Mouse (Mus musculus) colon, adult 2 months (tissue): ENCODE results near the gene Unc119. TPM values are rescaled to one million over a fixed set of nuclear protein-coding genes. Genes with fewer than 3 reads are reported as not detected.

Experiments used
- polyA plus RNA-seq: library from polyadenylated mRNA; depleted of rRNA; stranded (reverse); fragments of >200 nt; gene quantifications from 2 replicates; pipeline ENCODE4 v1.2.3, GENCODE M21; 2012; rRNA removed

Unc119 gene
- 90.9 and 94.8 TPM in 2 replicates for polyA plus RNA-seq

GRCm38 (mm10) chr11:78343381-78344327 is at the start of gene Unc119:
Gene Unc119 (plus strand): TSS chr11:78343482.

GRCm38 (mm10) chr11:78301357-78302084 is 41.8 kb upstream of the Unc119 start, which contains the start of gene Spag5:
Gene Spag5 (plus strand): TSS chr11:78301529.

DNA sequence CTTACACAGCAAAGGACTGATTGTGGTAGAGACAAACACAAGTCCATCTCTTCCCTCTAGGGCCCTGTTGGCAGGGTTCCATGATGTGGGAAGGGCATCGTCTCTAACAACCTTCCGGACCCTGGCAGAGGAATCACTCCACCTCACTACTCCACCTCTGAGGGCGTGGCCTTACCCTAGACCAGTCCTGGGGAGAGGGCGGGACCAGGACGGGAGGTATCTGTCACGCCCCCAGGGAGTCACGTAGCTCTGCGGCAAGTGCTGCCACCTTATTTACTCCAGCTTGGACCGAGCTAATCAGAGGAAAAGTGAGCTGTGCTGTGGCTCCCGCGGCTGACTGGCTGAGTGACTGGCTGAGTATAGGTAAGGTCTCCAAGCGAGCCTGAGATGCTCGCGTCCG is 20.4 kb upstream of the Unc119 start, which contains the start of gene Aldoc:
TSS of gene Aldoc (plus strand) at position 109 of the 400 bp plus-strand sequence.

DNA sequence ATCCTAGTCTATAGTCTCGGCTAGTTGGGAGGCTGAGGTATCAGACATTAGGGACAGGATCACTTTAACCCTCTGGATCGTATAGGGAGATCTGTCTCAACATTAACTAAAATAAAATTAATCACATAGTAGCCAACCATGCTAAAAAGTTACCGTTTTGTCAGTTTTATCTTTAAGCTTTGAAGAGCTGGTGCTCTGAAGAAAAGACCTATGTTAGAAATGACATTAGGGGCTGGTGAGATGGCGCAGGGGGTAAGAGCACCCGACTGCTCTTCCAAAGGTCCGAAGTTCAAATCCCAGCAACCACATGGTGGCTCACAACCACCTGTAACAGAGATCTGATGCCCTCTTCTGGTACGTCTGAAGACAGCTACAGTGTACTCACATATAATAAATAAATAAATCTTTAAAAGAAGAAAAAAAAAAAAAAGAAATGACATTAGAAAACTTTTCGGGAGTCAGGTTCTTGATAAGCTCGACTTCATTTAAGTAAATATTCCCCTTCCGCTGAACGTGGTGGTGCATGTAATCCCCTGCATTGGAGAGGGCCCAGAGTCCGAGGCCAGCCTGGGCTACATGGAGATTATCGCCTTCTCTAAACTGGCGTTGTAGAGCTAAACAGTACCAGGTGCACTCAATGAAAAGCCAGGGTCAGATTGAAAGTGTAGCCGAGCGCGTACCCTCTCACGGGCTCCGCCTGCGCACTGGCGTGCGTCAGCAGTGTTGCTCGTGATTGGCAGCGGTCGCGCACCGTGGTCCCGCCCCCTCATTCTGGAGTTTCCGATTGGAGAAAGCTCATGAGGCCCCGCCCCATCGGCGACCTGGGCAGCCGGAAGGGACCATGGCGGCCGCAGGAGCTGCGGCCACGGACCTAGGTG is 15.4 kb upstream of the Unc119 start, which contains the start of gene Pigs:
TSS of gene Pigs (plus strand) at position 782 of the 878 bp plus-strand sequence.

GRCm38 (mm10) chr11:78386508-78387043 is 43.3 kb downstream of the Unc119 start, which contains the start of gene Foxn1:
Gene Foxn1 (minus strand): TSS chr11:78386558.

Other genes with a start within 250 kb of the Unc119 start
- gene Fam222b, start 248.8 kb upstream of the Unc119 start, polyA plus RNA-seq: 14.6 and 14.8 TPM in 2 replicates
- 141 and 147 TPM in 2 replicates for gene Traf4, start 177.9 kb upstream of the Unc119 start, polyA plus RNA-seq
- gene Nek8, start 166.8 kb upstream of the Unc119 start, polyA plus RNA-seq: 22.3 and 22.8 TPM in 2 replicates
- 42.4 and 46.5 TPM in 2 replicates for gene Tlcd1, start 166.8 kb upstream of the Unc119 start, polyA plus RNA-seq
- gene Rpl23a, start 159.9 kb upstream of the Unc119 start, polyA plus RNA-seq: 91.3 and 145 TPM in 2 replicates
- gene Rab34, start 155.1 kb upstream of the Unc119 start, polyA plus RNA-seq: 29.9 and 32.3 TPM in 2 replicates
- gene Proca1, start 150.1 kb upstream of the Unc119 start, polyA plus RNA-seq: 0.30 and 0.80 TPM in 2 replicates
- gene Sdf2, start 97.7 kb upstream of the Unc119 start, polyA plus RNA-seq: 109 and 111 TPM in 2 replicates
- 17.3 and 23.4 TPM in 2 replicates for gene Supt6, start 97.5 kb upstream of the Unc119 start, polyA plus RNA-seq
- 65.5 and 85.1 TPM in 2 replicates for gene 2610507B11Rik, start 81.7 kb upstream of the Unc119 start, polyA plus RNA-seq
- gene BC030499, start 52.6 kb upstream of the Unc119 start, polyA plus RNA-seq: 0.22 and 0.34 TPM in 2 replicates
- 8.6 and 9.4 TPM in 2 replicates for gene Spag5, start 42.0 kb upstream of the Unc119 start, polyA plus RNA-seq
- gene Aldoc, start 20.5 kb upstream of the Unc119 start, polyA plus RNA-seq: 16.8 and 18.5 TPM in 2 replicates
- 96.0 and 116 TPM in 2 replicates for gene Pigs, start 15.1 kb upstream of the Unc119 start, polyA plus RNA-seq
- gene Foxn1, start 43.1 kb downstream of the Unc119 start, polyA plus RNA-seq: 0.86 and 1.3 TPM in 2 replicates
- gene Slc13a2, start 78.7 kb downstream of the Unc119 start, polyA plus RNA-seq: 243 and 292 TPM in 2 replicates
- 56.5 and 74.1 TPM in 2 replicates for gene Slc46a1, start 122.2 kb downstream of the Unc119 start, polyA plus RNA-seq
- gene Sarm1, start 154.3 kb downstream of the Unc119 start, polyA plus RNA-seq: 0.83 and 1.00 TPM in 2 replicates
- 2.4 and 6.1 TPM in 2 replicates for gene Vtn, start 155.6 kb downstream of the Unc119 start, polyA plus RNA-seq
- gene Sebox, start 160.0 kb downstream of the Unc119 start, polyA plus RNA-seq: not detected in 2 replicates
- gene Tmem199, start 168.7 kb downstream of the Unc119 start, polyA plus RNA-seq: 6.8 and 8.4 TPM in 2 replicates
- gene Poldip2, start 168.7 kb downstream of the Unc119 start, polyA plus RNA-seq: 37.7 and 42.1 TPM in 2 replicates
- 45.7 and 46.7 TPM in 2 replicates for gene Tnfaip1, start 192.8 kb downstream of the Unc119 start, polyA plus RNA-seq
- gene Ift20, start 192.9 kb downstream of the Unc119 start, polyA plus RNA-seq: 64.5 and 70.4 TPM in 2 replicates
- 45.0 and 66.3 TPM in 2 replicates for gene Tmem97, start 207.3 kb downstream of the Unc119 start, polyA plus RNA-seq